Mouse (Mus musculus): Measurements from ENCODE around the gene Dpp4. TPM values are rescaled to one million over a fixed set of nuclear protein-coding genes. Genes with fewer than 3 reads are reported as not detected.

Dpp4 gene
- polyA plus RNA-seq, 1 experiment from 2014 or later: 41.8 TPM

GRCm38 (mm10) chr2:62390961-62391461, 21.0 kb downstream of the Dpp4 start:
- Histone ChIP-seq H3K27me3 (replicated peaks; ENCODE audit: insufficient read depth, low read length) (no peaks in the 10 kb centered on the region), H3K4me2 (replicated peaks; ENCODE audit: low read depth, low read length) (no peak overlapping the region), H3K9ac (replicated peaks; ENCODE audit: low read depth) (no peak overlapping the region), H3K4me1 (ENCODE audit: insufficient read depth, low read depth, low read length) (no peaks in the 10 kb centered on the region), H3K27ac (ENCODE audit: low read length) (no peak overlapping the region), H3K4me3 (ENCODE audit: low read depth, low read length) (no peak overlapping the region), H3K36me3 (ENCODE audit: insufficient read depth, low read length) (no peaks in the 10 kb centered on the region), H3K9me3 (ENCODE audit: low read length) (no peaks in the 10 kb centered on the region)
- WGBS: 54% methylated on average over 12 of the region's 12 CpGs
- no peak for TF ChIP-seq CTCF (IDR thresholded peaks at IDR 0.05)
- TF ChIP-seq EP300 (IDR thresholded peaks at IDR 0.05): no peak
- ATAC-seq (no peak), DNase-seq (ENCODE audit: low spot score) (no peak)

- no peak overlapping the region for H3K9ac ChIP-seq (replicated peaks; ENCODE audit: low read depth)
- no peak overlapping the region for H3K4me3 ChIP-seq (ENCODE audit: low read depth, low read length)
- DNase-seq (ENCODE audit: low spot score) (no peak), ATAC-seq (no peak)
- no peak overlapping the region for H3K4me2 ChIP-seq (replicated peaks; ENCODE audit: low read depth, low read length)
- no peaks in the 10 kb centered on the region for H3K27me3 ChIP-seq (replicated peaks; ENCODE audit: insufficient read depth, low read length)
- 53% methylated on average over 3 of the region's 3 CpGs for WGBS
- TF ChIP-seq CTCF (IDR thresholded peaks at IDR 0.05) (no peak), EP300 (IDR thresholded peaks at IDR 0.05) (no peak)
- H3K9me3 ChIP-seq (ENCODE audit: low read length): no peaks in the 10 kb centered on the region
- no peaks in the 10 kb centered on the region for H3K4me1 ChIP-seq (ENCODE audit: insufficient read depth, low read depth, low read length)
- H3K36me3 ChIP-seq (ENCODE audit: insufficient read depth, low read length): no peaks in the 10 kb centered on the region
- no peak overlapping the region for H3K27ac ChIP-seq (ENCODE audit: low read length)
These were observed 21.7 kb downstream of the Dpp4 start for GRCm38 (mm10) chr2:62390305-62390704.

- no peaks in the 10 kb centered on the region for H3K4me1 ChIP-seq (ENCODE audit: insufficient read depth, low read depth, low read length)
- no peaks in the 10 kb centered on the region for H3K27me3 ChIP-seq (replicated peaks; ENCODE audit: insufficient read depth, low read length)
- no peaks in the 10 kb centered on the region for H3K36me3 ChIP-seq (ENCODE audit: insufficient read depth, low read length)
- WGBS: 88% methylated on average over 4 of the region's 4 CpGs
- ATAC-seq (no peak), DNase-seq (ENCODE audit: low spot score) (no peak)
- no peak overlapping the region for H3K4me2 ChIP-seq (replicated peaks; ENCODE audit: low read depth, low read length)
- no peak for TF ChIP-seq CTCF (IDR thresholded peaks at IDR 0.05)
- no peak for TF ChIP-seq EP300 (IDR thresholded peaks at IDR 0.05)
- H3K27ac ChIP-seq (ENCODE audit: low read length): no peak overlapping the region
- H3K9ac ChIP-seq (replicated peaks; ENCODE audit: low read depth): no peak overlapping the region
- no peak overlapping the region for H3K4me3 ChIP-seq (ENCODE audit: low read depth, low read length)
- H3K9me3 ChIP-seq (ENCODE audit: low read length): no peaks in the 10 kb centered on the region
These were observed 23.2 kb downstream of the Dpp4 start for GRCm38 (mm10) chr2:62388841-62389240.

- peak; percentile 79 for TF ChIP-seq EP300 (IDR thresholded peaks at IDR 0.05)
- no peak for TF ChIP-seq CTCF (IDR thresholded peaks at IDR 0.05)
- H3K9ac ChIP-seq (replicated peaks; ENCODE audit: low read depth): no peak overlapping the region
- H3K27me3 ChIP-seq (replicated peaks; ENCODE audit: insufficient read depth, low read length): no peaks in the 10 kb centered on the region
- H3K4me1 ChIP-seq (ENCODE audit: insufficient read depth, low read depth, low read length): no peaks in the 10 kb centered on the region
- H3K4me3 ChIP-seq (ENCODE audit: low read depth, low read length): no peak overlapping the region
- no peaks in the 10 kb centered on the region for H3K9me3 ChIP-seq (ENCODE audit: low read length)
- peak; percentile 89 for ATAC-seq
- peak; percentile 84 for DNase-seq (ENCODE audit: low spot score)
- WGBS: 17% methylated on average over 4 of the region's 4 CpGs
- no peak overlapping the region for H3K27ac ChIP-seq (ENCODE audit: low read length)
- no peaks in the 10 kb centered on the region for H3K36me3 ChIP-seq (ENCODE audit: insufficient read depth, low read length)
- H3K4me2 ChIP-seq (replicated peaks; ENCODE audit: low read depth, low read length): no peak overlapping the region
These were observed 28.8 kb downstream of the Dpp4 start for GRCm38 (mm10) chr2:62383196-62383595.

- H3K4me3 ChIP-seq (ENCODE audit: low read depth, low read length): no peak overlapping the region
- DNase-seq (ENCODE audit: low spot score): peak; percentile 70
- ATAC-seq: peak; percentile 90
- no peaks in the 10 kb centered on the region for H3K27me3 ChIP-seq (replicated peaks; ENCODE audit: insufficient read depth, low read length)
- H3K9ac ChIP-seq (replicated peaks; ENCODE audit: low read depth): no peak overlapping the region
- H3K4me1 ChIP-seq (ENCODE audit: insufficient read depth, low read depth, low read length): no peaks in the 10 kb centered on the region
- H3K36me3 ChIP-seq (ENCODE audit: insufficient read depth, low read length): no peaks in the 10 kb centered on the region
- 0 out of 2 replicates have a peak overlapping the region, but pooled peaks have one; percentile 11 for H3K4me2 ChIP-seq (replicated peaks; ENCODE audit: low read depth, low read length)
- WGBS: 42% methylated on average over 5 of the region's 5 CpGs
- H3K27ac ChIP-seq (ENCODE audit: low read length): 0 out of 2 replicates have a peak overlapping the region, but pooled peaks have one; percentile 26
- TF ChIP-seq CTCF (IDR thresholded peaks at IDR 0.05) (no peak), EP300 (IDR thresholded peaks at IDR 0.05) (peak; percentile 57; the same call in 1 of the 2 replicates)
- H3K9me3 ChIP-seq (ENCODE audit: low read length): no peaks in the 10 kb centered on the region
These were observed 29.6 kb downstream of the Dpp4 start for GRCm38 (mm10) chr2:62382440-62382839.

GRCm38 (mm10) chr2:62381756-62382155, 30.3 kb downstream of the Dpp4 start:
- no peak for ATAC-seq
- H3K27ac ChIP-seq (ENCODE audit: low read length): no peak overlapping the region
- 69% methylated on average over 6 of the region's 6 CpGs for WGBS
- no peak for DNase-seq (ENCODE audit: low spot score)
- H3K9me3 ChIP-seq (ENCODE audit: low read length): no peaks in the 10 kb centered on the region
- no peaks in the 10 kb centered on the region for H3K4me1 ChIP-seq (ENCODE audit: insufficient read depth, low read depth, low read length)
- H3K4me2 ChIP-seq (replicated peaks; ENCODE audit: low read depth, low read length): no peak overlapping the region
- H3K36me3 ChIP-seq (ENCODE audit: insufficient read depth, low read length): no peaks in the 10 kb centered on the region
- TF ChIP-seq CTCF (IDR thresholded peaks at IDR 0.05) (no peak), EP300 (IDR thresholded peaks at IDR 0.05) (no peak)
- no peak overlapping the region for H3K9ac ChIP-seq (replicated peaks; ENCODE audit: low read depth)
- no peak overlapping the region for H3K4me3 ChIP-seq (ENCODE audit: low read depth, low read length)
- no peaks in the 10 kb centered on the region for H3K27me3 ChIP-seq (replicated peaks; ENCODE audit: insufficient read depth, low read length)

- DNase-seq (ENCODE audit: low spot score): no peak
- 84% methylated on average over 11 of the region's 11 CpGs for WGBS
- no peak for TF ChIP-seq CTCF (IDR thresholded peaks at IDR 0.05)
- no peak for TF ChIP-seq EP300 (IDR thresholded peaks at IDR 0.05)
These were observed 38.3 kb downstream of the Dpp4 start for GRCm38 (mm10) chr2:62373692-62374091.

More at GRCm38 (mm10) chr2:62373692-62374091, 38.3 kb downstream of the Dpp4 start:
- Histone ChIP-seq H3K36me3 (ENCODE audit: insufficient read depth, low read length) (no peaks in the 10 kb centered on the region), H3K9me3 (ENCODE audit: low read length) (no peaks in the 10 kb centered on the region), H3K4me3 (ENCODE audit: low read depth, low read length) (no peak overlapping the region), H3K4me1 (ENCODE audit: insufficient read depth, low read depth, low read length) (no peaks in the 10 kb centered on the region), H3K4me2 (replicated peaks; ENCODE audit: low read depth, low read length) (no peak overlapping the region), H3K27me3 (replicated peaks; ENCODE audit: insufficient read depth, low read length) (no peaks in the 10 kb centered on the region), H3K9ac (replicated peaks; ENCODE audit: low read depth) (no peak overlapping the region), H3K27ac (ENCODE audit: low read length) (no peak overlapping the region)
- ATAC-seq: no peak
